Mouse (Mus musculus) heart, adult 2 months (tissue): ENCODE data around the gene Ccl24. TPM values are rescaled to one million over a fixed set of nuclear protein-coding genes. Genes with fewer than 3 reads are reported as not detected.

Experiments
- DNase-seq, 2 experiments: peaks; one replicate each; pipeline ENCODE4 v3.0.0; 2021
- H3K27ac ChIP-seq: fragments of 200-600 bp; 2 replicates; pipeline ENCODE4 v1.8.1; 2022
- H3K27me3 ChIP-seq: fragments of 200-500 bp; 2 replicates; pipeline ENCODE4 v1.6.1; 2012; ENCODE audit warnings: mild to moderate bottlenecking, low read length, inconsistent platforms, mixed read lengths; ENCODE audit not compliant: control insufficient read depth, insufficient read depth
- H3K36me3 ChIP-seq: fragments of 200-500 bp; 2 replicates; pipeline ENCODE4 v1.6.1; 2012; ENCODE audit warnings: low read length, inconsistent platforms; ENCODE audit not compliant: control insufficient read depth, insufficient read depth
- H3K4me1 ChIP-seq: fragments of 200-500 bp; 2 replicates; pipeline ENCODE4 v1.6.1; 2011; ENCODE audit warnings: low read length; ENCODE audit not compliant: control insufficient read depth, insufficient read depth
- H3K4me3 ChIP-seq: fragments of 200-600 bp; 2 replicates; pipeline ENCODE4 v1.8.1; 2022
- H3K79me2 ChIP-seq: fragments of 200-500 bp; replicated peaks from 2 replicates; pipeline ENCODE4 v1.6.1; 2012; ENCODE audit warnings: mild to moderate bottlenecking, inconsistent platforms, low read length, moderate library complexity, mixed read lengths; ENCODE audit not compliant: control insufficient read depth, insufficient read depth
- H3K9ac ChIP-seq: fragments of 200-500 bp; 2 replicates; pipeline ENCODE4 v1.6.1; 2012; ENCODE audit warnings: low read depth, mild to moderate bottlenecking, control low read depth, inconsistent platforms, low read length, mixed read lengths
- CTCF ChIP-seq: fragments of 200-600 bp; IDR thresholded peaks from 2 replicates; pipeline ENCODE4 v1.8.1; 2022; ENCODE audit warnings: antibody characterized with exemption, mild to moderate bottlenecking, moderate library complexity
- EP300 ChIP-seq: fragments of 200-500 bp; IDR thresholded peaks from 2 replicates; pipeline ENCODE4 v1.6.1; 2011; ENCODE audit warnings: low read depth, low read length, control low read depth; ENCODE audit not compliant: insufficient read depth
- POLR2A ChIP-seq: fragments of 200-500 bp; IDR thresholded peaks from 2 replicates; pipeline ENCODE4 v1.6.1; 2011; ENCODE audit warnings: mild to moderate bottlenecking, low read depth, low read length, control low read depth; ENCODE audit not compliant: insufficient read depth
- WGBS: fragments of 180-500 bp; shearing (Covaris S2); methylation state at CpG from one replicate; pipeline ENCODE4 v1.1.7; 2018; 5-methylcytosine and 5-hydroxymethylcytosine counted together
- intact Hi-C: fragments of 180-260 bp; cut with DNase I; formaldehyde crosslinking; loops from one replicate; pipeline ENCODE4 v1.15.1; 2025
- polyA plus RNA-seq: library from polyadenylated mRNA; depleted of rRNA; stranded (reverse); fragments of >200 nt; gene quantifications from 2 replicates; pipeline ENCODE4 v1.2.3, GENCODE M21; 2012
- total RNA-seq, 2 experiments: library from RNA; stranded (reverse); gene quantifications; 2 replicates each; pipeline ENCODE4 v1.2.3; 2021

Ccl24 gene
- total and polyA plus RNA-seq, 3 experiments = 2.6 to 3.2 (median 2.6) TPM

DNA sequence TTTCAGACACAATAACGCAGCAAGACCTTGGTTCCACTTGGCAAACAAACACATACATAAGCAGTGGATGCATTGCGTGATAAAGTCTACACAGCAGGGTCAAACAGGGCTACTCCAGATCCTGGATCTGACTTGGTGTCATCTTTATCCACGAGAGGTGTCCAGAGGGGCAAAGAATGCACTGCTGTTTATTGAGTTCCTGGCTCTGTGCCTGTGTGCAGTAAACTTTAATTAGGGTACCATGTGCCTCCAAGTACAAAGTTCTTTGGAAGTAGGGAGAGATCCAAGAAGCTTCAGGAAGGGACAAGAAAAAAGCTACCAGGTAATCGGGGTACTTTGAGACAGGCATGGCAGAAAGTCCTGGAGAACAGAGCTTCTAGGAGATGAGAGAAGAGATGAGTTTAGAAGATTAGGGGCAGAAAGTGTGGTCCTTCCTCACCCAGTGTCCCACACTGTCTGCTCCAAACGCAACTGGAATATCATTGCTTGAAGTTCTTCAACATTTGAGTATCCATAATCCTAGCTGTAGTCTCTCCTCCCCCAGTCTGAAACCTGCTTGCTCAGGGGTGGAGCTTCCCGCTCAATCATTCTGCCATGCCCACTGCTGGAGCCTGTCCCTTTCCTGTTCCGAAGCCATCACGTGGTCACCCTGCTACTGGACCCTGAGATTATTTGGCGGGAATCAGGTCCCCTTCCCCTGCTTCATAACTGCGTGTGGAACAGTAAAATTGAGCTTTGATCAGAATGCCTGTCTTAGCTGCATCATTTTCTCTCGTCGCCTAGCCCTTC is 17.3 kb upstream of the Ccl24 start:
- Histone ChIP-seq H3K9ac (no peak overlapping the region), H3K4me3 (no peak overlapping the region), H3K27ac (no peak overlapping the region), H3K36me3 (no peaks in the 10 kb centered on the region), H3K4me1 (no peaks in the 10 kb centered on the region), H3K27me3 (no peaks in the 10 kb centered on the region), H3K79me2 (no peaks in the 10 kb centered on the region)
- TF ChIP-seq CTCF (no peak), POLR2A (no peak), EP300 (no peak)
- intact Hi-C loops = no loop called here
- DNase-seq = no peak
- 74% methylated on average over 12 of the region's 12 CpGs for WGBS

DNA sequence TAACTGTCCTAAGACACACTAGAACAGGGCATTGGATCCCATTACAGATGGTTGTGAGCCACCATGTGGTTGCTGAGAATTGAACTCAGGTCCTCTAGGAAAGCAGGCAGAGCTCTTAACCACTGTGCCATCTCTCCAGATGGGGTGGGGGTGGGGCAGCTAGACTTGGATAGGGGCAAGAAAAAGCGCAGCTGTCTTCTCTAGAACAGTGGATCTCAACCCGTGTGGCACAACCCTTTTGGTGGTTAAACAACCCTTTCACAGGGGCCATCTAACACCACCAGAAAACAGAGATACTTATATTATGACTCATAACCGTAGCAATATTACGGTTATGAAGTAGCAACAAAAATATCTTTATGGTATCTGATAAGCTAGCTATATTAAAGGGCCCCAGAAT is 14.9 kb upstream of the Ccl24 start:
- WGBS = 84% methylated on average over 4 of the region's 4 CpGs
- no peak overlapping the region for H3K27ac ChIP-seq
- no peaks in the 10 kb centered on the region for H3K79me2 ChIP-seq
- H3K27me3 ChIP-seq = no peaks in the 10 kb centered on the region
- DNase-seq = no peak
- intact Hi-C loops = no loop called here
- no peaks in the 10 kb centered on the region for H3K4me1 ChIP-seq
- TF ChIP-seq EP300 = no peak
- TF ChIP-seq POLR2A = no peak
- no peak for TF ChIP-seq CTCF
- no peaks in the 10 kb centered on the region for H3K36me3 ChIP-seq
- H3K4me3 ChIP-seq = no peak overlapping the region
- H3K9ac ChIP-seq = no peak overlapping the region

DNA sequence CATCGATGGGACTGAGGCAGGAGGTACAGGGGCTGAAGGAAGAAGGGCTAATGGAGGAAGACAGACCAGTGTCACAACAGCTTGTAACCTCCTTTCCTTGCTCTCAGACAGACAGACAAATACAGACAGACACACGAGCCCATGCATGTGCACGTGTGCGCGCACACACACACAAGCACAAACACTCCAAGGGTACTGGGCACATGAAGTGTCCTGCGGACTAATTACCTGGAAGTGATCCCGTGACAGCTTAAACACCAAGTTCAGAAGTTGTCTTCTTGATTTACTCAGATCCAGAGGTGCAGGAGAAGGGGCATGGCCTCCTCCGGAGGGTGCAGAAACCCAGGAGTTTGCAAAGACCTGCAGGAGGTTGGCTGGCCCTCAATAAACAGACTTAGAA is 12.8 kb upstream of the Ccl24 start:
- Histone ChIP-seq H3K4me1 (no peaks in the 10 kb centered on the region), H3K27me3 (no peaks in the 10 kb centered on the region), H3K4me3 (no peak overlapping the region), H3K79me2 (no peaks in the 10 kb centered on the region), H3K9ac (no peak overlapping the region), H3K36me3 (no peaks in the 10 kb centered on the region), H3K27ac (no peak overlapping the region)
- WGBS = 89% methylated on average over 8 of the region's 8 CpGs
- DNase-seq = no peak
- intact Hi-C loops = no loop called here
- no peak for TF ChIP-seq CTCF
- TF ChIP-seq POLR2A = no peak
- TF ChIP-seq EP300 = no peak

DNA sequence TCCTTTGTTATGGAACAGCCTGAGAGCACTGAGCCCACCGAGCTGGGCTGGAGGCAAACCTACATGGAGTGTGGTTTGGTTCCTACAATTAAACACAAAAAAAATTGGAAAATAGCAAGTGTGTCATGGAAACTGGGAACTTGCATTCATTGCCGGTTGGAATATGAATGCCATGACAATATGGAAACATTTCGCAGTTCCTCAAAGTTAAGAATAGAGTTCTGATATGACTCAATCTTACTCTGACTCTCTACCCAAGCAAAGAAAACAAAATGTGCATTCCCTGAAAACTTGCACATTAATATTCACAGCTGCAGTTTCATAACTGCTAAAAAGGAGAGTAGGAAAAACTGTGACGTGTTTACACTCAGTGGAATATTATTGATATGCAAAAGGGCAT is 9.5 kb upstream of the Ccl24 start:
- WGBS = 61% methylated on average over 4 of the region's 4 CpGs
- TF ChIP-seq POLR2A = no peak
- TF ChIP-seq EP300 = no peak
- TF ChIP-seq CTCF = no peak
- Histone ChIP-seq H3K4me1 (no peaks in the 10 kb centered on the region), H3K79me2 (no peaks in the 10 kb centered on the region), H3K4me3 (no peak overlapping the region), H3K27me3 (no peaks in the 10 kb centered on the region), H3K27ac (no peak overlapping the region), H3K9ac (no peak overlapping the region), H3K36me3 (no peaks in the 10 kb centered on the region)
- intact Hi-C loops = no loop called here
- DNase-seq = no peak

DNA sequence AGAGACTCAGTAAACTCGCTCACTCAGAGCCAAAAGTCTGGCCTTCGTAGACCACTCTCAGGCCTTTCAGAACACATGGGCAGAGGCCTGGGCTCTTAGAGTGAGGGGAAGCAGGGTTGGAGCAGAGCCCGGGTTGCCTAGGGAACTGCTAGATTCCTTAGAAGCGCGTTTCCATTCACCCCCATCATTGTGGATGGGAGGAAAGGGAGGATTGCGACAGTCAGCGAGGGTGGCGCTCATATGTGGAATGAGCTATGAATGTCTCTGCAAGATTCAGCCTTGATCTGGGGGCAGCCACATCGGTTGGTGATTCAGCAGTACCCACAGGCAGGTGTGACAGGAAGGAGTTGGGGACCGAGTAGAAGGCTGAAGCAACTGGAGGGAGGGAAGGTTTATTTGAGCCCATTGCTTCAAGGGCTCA is 6.5 kb upstream of the Ccl24 start:
- no peaks in the 10 kb centered on the region for H3K4me1 ChIP-seq
- H3K79me2 ChIP-seq = no peaks in the 10 kb centered on the region
- 80% methylated on average over 10 of the region's 10 CpGs for WGBS
- H3K9ac ChIP-seq = no peak overlapping the region
- H3K27me3 ChIP-seq = no peaks in the 10 kb centered on the region
- H3K36me3 ChIP-seq = no peaks in the 10 kb centered on the region
- DNase-seq = no peak
- intact Hi-C loops = no loop called here
- no peak overlapping the region for H3K27ac ChIP-seq
- no peak overlapping the region for H3K4me3 ChIP-seq
- no peak for TF ChIP-seq CTCF
- no peak for TF ChIP-seq POLR2A
- TF ChIP-seq EP300 = no peak

DNA sequence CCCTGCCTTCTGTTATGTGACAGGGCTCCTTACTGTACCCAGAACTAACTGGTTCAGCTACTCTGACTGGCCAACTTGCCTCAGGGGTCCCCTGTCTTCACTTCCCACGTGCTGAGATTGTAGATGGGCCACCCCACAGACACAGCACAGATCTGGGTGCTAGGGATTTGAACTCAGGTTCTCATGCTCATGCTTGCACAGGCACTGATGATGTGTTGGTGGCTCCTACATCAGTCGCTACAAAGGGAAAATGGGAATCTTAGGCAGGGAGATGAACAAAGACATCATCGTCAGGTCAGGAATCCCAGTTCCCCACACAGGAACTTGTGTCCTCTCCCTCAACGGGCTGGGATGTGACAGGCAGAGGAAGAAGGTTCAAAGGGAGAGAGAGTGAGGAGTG is 3.2 kb upstream of the Ccl24 start:
- no peaks in the 10 kb centered on the region for H3K36me3 ChIP-seq
- H3K79me2 ChIP-seq = no peaks in the 10 kb centered on the region
- 55% methylated on average over 4 of the region's 4 CpGs for WGBS
- no peak overlapping the region for H3K4me3 ChIP-seq
- TF ChIP-seq EP300 (no peak), POLR2A (no peak), CTCF (no peak)
- no peak for DNase-seq
- intact Hi-C loops = no loop called here
- no peaks in the 10 kb centered on the region for H3K4me1 ChIP-seq
- H3K9ac ChIP-seq = no peak overlapping the region
- H3K27me3 ChIP-seq = no peaks in the 10 kb centered on the region
- no peak overlapping the region for H3K27ac ChIP-seq
